Mouse (Mus musculus): ENCODE results near the gene Cbx8. TPM values are rescaled to one million over a fixed set of nuclear protein-coding genes. Genes with fewer than 3 reads are reported as not detected.

Gene Cbx8
- total RNA-seq, 2 experiments from 2014 or later: 1.3 to 3.3 TPM

- no peak for ATAC-seq (replicated peaks; ENCODE audit: low FRiP score, poor library complexity, severe bottlenecking)
Measured at GRCm38 (mm10) chr11:119036934-119037779, 3.6 kb downstream of the Cbx8 start.

DNA sequence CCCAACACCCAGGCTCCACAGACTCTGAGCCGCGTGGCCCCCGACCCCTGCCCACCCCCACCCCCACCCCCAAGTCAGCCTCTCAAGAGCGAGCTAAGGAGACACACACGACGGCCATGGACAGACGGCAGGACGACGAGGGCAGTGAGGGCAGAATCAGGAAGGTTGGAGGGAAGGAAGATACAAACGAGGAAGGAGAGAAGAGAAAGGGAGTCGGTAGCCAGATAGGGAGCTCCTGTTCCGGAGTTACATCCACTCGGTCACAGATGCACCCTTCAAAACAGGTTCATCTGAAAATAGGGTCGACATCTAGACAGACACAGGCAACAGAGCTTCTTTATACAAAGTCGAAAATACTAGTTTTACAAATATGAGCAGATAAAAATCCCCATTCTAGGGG, 4.3 kb downstream of the Cbx8 start:
- ATAC-seq (replicated peaks; ENCODE audit: low FRiP score, poor library complexity, severe bottlenecking): no peak

DNA sequence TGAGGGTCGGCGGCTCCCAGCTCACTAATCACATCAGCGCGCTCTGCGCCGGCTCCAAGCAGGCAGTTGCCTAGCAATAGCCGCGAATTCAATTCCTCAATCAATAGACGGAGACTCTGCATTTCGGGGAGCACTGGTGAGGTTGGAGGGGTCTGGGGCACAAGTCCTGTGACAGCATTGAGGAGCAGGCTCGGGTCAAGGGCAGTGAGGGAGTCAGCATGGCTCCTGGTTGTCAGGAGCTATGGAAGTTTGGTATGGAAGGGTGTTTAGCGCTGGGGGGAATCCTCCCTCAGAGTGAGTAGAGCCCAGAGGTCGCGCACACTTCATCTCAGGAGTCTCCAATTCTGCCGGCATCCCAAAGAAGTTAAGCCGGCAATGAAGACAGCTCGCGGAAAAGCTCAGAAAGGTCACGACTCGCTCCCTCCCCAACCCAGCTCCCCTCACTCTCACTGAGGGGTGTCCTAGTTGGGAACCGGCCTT, 5.0 kb downstream of the Cbx8 start:
- no peak for ATAC-seq (replicated peaks; ENCODE audit: low FRiP score, poor library complexity, severe bottlenecking)

- ATAC-seq (replicated peaks; ENCODE audit: low FRiP score, poor library complexity, severe bottlenecking): no peak
Measured at GRCm38 (mm10) chr11:119035094-119035685, 5.6 kb downstream of the Cbx8 start.

DNA sequence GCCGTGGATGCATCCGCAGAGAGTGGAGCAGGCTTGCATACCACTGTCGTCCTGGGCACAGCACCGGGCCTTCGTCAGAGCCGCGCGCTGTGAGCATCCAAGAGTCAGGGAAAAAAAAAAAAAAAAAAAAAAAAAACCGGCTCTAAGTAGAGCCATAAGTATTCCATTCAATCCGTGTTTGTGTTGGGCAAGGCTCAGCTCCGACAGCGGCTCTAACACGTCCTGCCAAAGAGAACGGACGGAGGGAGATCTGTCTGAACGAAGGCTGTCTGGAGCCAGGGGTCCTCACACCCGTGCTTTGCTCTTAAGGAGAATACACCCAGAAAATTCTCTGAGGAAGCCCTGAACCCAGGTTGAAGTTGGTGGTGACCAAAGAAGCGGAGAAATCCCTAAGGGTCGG, 6.1 kb downstream of the Cbx8 start:
- no peak for ATAC-seq (replicated peaks; ENCODE audit: low FRiP score, poor library complexity, severe bottlenecking)

DNA sequence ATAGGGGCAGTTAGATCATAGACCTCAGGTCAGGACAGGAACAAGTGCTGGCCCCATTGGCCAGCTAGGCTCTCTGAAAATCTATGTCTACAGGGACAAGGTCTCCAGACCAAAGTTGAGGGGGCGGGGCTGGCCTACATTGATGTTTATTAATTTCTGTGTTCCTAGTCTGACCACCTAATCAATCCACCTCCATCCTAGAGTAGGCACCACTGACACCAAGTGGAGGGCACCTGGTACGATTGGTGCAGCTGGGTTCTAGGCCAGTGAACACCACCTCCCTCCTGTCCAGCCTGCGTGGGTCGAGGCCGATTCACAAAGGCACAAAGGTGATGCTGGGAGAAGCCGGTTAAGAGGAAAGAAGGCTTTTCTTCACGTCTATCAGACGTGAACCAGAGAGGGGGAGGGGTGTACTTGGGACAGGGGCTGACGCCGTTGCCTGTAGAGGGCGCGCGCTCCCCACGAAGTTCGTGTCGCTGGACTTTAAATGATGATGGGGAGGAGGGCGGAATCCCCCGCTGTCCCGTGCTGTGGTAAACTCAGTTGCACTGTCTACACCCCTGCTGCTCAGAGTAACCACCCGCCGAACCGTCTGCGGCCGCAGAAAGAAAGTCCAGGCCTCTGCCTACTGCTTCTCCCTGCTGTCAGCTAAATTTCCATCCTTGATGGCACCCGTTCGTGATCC, 6.8 kb downstream of the Cbx8 start:
- ATAC-seq (replicated peaks; ENCODE audit: low FRiP score, poor library complexity, severe bottlenecking): no peak

DNA sequence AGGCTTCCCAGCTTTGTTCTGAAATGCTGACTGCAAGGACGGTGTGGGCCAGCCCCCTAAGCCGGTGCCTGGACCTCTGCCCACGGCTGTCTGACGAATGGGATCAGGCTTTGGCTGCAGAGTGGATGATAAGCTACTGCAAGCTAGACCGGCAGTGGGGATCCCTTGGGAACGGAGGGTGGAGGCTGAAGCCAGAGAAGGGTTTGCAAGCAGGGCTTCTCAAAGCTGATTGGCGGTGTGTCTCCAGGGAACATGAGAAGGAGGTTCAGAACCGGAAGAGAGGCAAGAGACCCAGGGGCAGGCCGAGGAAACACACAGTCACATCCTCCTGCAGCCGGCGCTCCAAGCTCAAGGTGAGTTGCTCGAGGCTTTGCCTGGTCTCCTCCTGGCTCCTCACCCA, 14.6 kb downstream of the Cbx8 start:
- no peak for ATAC-seq (replicated peaks; ENCODE audit: low FRiP score, poor library complexity, severe bottlenecking)

DNA sequence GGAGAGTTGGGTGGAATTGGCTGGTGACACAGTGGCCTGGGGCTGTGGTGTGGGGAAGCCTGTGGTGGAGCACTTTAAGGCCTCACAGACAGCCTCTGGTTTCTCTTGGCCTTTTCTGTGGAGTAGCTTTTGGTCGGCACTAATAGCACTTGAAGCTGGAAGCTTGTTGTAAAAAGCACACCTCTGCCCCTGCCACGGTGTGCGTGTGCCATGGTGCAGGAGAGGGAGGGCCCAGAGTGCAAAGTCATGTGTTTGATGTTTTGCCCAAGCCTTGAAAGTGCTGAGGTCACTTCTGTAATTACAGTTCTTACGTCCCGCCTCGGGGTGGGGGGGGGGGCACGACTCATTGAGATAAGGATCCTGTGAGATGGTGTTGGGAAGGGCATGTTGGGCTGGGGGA, 16.5 kb downstream of the Cbx8 start:
- no peak for ATAC-seq (replicated peaks; ENCODE audit: low FRiP score, poor library complexity, severe bottlenecking)

GRCm38 (mm10) chr11:119023616-119023980, 17.2 kb downstream of the Cbx8 start:
- no peak for ATAC-seq (replicated peaks; ENCODE audit: low FRiP score, poor library complexity, severe bottlenecking)

GRCm38 (mm10) chr11:119022895-119023615, 17.7 kb downstream of the Cbx8 start, which contains the start of gene Cbx2:
Gene Cbx2 (plus strand): TSS chr11:119022962.
- no peak for ATAC-seq (replicated peaks; ENCODE audit: low FRiP score, poor library complexity, severe bottlenecking)

DNA sequence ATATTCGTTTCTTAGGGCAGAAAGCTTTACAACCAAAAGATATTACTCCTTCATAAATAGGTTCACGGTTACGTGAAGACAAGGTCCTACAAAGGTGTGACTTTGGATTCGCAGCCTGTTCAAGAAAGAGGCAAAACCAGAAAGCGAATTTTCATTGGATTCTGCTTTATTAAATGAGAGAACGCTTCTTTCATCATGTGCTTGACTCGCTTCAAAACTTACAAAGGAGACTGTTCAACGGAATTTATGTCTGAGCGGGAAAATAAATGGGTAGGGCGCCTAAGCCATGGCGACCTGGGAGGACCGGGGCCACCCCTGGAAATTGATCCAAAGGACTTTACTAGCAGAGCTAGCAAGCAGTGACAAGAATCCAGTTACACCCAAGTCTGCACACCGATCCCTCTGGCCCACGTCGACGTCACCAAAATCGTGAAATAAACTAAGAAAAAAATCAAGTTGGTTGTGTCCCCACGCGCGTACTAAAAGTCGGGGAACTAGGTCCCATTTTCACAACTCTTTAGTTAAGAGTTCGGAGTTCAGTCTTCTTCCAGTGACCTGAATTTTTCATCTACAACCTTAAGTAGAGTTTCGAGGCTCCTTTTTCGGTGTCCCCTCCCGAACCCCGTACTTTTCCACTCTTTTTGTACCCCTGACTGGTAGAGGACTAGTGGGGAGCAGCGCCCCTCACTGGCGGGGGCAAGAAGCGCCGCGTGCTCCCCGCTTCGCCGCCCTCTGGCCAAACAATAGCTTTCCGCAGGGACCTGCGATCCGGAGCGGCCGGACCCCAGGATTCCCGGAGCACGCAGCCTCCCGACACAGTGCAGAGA, 18.5 kb downstream of the Cbx8 start:
- ATAC-seq (replicated peaks; ENCODE audit: low FRiP score, poor library complexity, severe bottlenecking): no peak

DNA sequence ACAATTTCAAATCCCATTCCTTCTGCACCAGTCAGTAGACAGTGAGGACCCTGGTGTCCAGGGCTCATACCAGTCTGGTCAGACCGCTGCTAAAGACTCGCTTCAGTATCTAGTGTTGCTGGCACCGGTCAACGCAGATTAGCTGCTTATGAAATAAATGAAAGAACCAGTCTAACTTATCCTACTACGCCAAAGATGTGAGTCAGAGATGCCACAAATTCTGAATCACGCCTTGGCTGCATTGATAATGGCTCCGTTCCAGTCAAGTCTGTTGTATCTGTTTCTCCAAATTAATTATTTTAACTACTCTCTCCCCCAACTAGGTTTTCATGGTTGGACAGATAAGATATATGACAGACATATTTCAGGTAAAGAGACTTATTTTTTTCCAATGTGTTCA, 19.6 kb downstream of the Cbx8 start:
- no peak for ATAC-seq (replicated peaks; ENCODE audit: low FRiP score, poor library complexity, severe bottlenecking)

DNA sequence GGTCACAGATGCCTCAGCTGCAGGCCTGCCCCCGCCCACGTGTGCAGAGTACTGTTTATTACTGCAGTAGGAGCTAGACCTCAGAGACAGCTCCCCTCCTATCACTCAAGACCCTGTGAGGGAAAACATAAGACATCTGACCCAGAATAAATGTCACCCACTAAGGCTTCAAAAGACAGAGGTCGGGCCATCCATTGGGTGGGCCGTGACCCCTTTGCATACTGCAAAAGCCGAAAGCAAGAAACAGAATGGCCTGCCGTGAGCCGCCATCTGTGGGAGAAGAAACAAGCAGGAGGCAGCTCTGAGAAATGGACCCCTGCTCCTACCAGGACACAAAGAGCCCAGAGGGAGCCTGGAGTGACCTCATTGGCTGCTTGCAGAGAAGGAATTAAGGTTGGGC, 23.3 kb downstream of the Cbx8 start:
- no peak for ATAC-seq (replicated peaks; ENCODE audit: low FRiP score, poor library complexity, severe bottlenecking)

DNA sequence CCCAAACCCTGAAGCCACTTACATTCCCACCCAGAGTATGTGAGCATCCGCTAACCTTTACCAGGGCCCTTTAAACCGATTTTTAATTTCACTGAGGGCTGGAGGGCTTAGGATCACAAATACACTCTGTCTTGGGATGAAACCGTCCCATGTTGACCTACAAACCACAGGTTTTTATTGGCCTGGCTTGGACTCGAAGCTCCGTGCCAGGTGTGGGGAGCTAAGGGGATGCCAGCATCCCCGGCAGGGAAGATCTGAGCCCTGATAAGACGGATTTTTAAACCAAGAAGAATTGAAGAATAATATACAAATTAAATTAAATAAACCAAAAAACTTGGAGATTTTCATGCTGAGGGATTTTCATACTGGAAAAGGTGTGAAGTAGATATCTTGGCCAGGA, 26.3 kb downstream of the Cbx8 start:
- no peak for ATAC-seq (replicated peaks; ENCODE audit: low FRiP score, poor library complexity, severe bottlenecking)

DNA sequence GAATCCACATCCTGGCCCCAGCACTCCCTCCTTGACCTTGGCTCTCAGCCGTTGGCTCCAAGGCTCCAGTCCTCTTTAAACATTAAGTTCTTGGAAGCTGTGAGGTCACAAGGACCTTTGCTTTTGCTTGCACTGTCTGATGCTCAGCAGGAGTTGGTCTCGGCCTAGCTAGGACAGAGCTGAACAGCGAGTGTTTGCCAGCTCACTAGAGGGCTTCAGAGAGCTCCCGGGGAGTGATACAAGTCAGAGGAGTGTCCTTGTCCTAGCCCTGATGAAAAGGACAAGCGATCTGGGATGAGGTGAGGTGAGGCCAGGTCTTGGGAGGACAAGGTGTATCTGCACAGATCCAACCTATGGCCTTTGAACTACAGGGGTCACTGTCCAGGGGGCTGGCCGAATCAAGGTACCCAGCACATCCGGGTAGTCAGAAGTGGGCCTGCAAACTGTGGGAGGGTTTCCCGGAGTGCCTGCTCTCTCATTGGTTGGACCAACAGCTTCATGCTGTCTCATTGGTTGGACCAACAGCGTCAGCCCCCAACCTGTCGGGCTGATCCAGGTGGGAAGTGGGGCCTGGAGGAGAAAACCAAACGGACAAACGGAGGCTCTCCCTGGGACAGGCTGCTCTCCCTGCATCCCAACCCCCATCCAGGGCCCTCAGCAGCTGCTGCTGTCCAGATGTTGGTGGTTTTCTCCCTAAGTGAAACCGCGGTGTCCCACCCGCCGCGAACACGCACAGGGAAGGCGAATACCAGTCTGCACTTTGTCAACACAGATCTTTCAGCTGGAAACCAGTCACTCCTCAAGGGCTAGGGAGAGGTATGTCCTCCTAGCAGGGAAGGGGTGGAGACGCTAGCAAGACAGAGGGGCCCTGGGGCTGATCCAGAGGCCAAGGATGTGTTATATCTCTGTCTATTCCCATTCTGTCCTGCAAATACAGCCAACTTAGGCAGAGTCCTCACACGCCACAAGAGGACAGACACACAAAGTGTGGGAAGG, 33.0 kb downstream of the Cbx8 start:
- no peak for ATAC-seq (replicated peaks; ENCODE audit: low FRiP score, poor library complexity, severe bottlenecking)

DNA sequence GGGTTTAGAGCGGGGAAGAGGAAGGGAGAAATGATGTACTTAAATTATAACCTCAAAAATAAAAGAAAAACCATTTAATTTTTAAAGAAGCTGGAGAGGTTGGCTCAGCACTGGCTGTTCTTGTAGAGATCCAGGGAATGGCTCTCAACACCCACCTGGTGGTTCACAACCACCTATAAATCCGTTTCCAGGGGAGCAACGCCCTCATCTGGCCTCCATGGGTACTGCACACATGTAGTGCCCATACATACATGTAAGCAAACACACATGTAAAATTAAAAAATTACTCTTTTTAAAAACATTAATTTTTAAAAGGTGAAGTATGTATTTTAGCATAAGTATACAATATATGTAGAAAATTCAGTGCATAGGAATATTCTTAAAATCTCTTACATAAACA, 34.3 kb downstream of the Cbx8 start:
- no peak for ATAC-seq (replicated peaks; ENCODE audit: low FRiP score, poor library complexity, severe bottlenecking)

GRCm38 (mm10) chr11:119005547-119006275, 35.1 kb downstream of the Cbx8 start:
- ATAC-seq (replicated peaks; ENCODE audit: low FRiP score, poor library complexity, severe bottlenecking): no peak

All from erythroid progenitor cell, adult 5-6 weeks (primary cell).